Mouse (Mus musculus) c-Kit-negative CD71-positive TER-119-positive erythroid progenitor cells, embryonic 14.5 days (primary cell): Measurements from ENCODE around the gene Rgs5.

Experiments used
- DNase-seq: peaks from one replicate; pipeline ENCODE4 v3.0.0-alpha.2; 2013; ENCODE audit warnings: low read depth, low spot score

Gene Rgs5

DNA sequence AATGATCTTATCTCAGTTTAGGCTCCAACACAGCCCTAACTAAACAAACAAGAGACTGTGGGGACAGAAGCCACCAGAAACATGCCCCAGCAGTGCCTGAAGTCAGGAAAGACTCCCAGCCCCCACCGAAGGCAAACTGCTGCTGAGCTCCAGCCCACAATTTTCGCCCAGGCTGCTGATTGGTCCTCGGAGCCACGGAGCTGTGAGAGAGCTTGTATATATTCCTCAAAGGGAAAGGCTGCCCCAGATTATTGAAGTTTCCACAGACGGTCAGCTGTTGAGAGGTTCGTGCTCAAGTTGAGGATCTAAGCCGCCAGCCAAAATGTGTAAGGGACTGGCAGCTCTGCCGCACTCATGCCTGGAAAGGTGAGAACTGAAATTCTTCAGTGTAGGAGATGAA lies at the start of gene Rgs5:
Gene Rgs5, plus strand, starts transcription at position 246 of the 400 bp plus-strand sequence.
- no peak for DNase-seq

DNA sequence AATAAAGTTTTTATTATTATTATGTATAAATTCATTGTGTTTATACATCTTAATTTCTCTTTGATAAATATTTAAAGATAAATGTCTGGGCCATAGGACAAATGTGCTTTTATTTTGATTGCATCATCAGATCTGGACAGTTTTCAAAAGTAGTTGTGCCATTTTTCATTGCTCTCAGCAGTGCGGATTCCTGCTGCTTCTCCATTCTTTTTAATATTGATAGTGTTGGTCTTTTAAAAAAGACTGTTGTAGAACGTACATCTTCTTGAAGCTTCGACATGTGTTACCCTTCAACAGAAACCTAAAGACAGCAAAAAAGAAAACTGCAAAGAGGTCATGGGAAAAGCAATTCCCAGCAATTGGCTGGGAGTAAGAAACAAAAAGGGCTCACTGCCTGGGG lies 49.1 kb upstream of the Rgs5 start:
- no peak for DNase-seq

DNA sequence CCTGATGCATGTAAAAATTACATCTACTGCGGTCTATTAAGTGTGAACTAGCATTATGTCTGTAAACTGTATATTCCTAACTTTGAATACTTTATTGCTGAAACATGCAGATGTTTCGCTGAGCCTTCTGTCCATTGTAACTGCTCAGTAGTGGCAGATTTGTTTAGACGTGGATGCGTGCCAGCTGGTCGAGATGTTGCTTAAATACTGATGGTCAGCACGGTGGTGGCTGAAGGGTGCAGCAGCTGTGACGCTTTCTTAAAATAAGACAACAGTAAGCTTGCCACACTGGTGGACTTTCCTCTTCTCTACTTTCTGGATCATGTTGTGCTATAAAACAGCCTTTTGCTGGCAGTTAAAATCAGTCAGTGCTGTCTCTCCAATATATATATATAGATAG lies 25.6 kb upstream of the Rgs5 start:
- DNase-seq = no peak

DNA sequence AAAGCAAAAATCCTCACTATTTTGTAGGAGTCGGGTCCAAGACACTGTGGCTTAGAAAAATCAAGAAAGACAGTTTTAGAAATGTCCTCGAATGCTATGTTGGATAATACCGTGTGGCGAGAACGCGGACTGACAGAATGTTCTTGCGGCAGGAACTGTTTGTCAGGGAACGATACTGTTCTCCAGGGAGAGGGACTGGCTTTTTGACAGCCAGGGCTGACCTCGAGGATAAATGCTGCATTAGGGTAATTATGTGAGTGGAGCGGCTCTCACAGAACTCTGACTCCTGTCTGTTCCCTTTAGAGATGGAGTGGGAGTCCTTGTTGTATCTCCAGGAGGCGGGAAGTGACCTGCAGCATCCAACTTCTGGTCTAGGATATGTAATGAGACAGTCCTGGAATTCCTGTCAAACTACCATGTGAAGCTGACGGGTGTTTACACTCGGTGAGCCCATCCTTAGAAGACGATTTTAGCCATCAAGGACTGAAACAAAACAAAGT lies 18.0 kb upstream of the Rgs5 start:
- DNase-seq = no peak

DNA sequence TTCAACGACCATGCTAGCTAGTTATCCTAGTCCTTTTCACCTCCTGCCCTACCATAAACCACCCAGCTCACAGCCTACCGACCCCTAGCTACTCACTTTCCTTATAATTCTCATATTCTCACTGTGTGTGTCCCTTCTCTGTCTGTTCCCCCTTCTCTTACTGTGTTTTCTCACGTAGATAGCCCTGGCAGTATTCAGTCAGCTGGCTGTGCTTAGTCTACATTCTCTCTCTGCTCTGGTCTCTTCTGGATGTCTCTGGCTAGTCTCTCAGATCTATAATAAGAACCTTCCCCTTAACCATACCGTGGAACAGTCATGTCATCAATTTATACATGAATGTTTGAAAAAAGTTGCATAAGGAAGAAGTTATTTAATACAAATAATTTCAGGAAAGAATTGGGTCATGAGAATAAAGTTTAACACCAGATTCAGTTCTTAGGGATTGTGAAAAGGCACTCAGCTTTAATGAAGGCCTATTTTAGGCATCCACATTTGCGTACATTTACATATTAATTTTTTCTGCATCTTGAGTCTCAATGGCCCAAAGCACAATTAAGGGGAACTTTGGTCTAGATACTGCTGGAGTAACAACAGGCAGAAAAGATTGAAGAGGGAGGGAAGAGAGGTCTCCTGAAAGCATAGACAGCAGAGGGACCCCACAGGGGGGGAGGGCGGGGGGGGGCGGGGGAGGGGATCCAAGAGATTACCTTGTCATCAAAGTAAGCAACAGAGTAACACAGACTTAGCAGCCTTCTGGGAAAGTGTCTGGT lies 10.2 kb upstream of the Rgs5 start:
- DNase-seq = no peak

DNA sequence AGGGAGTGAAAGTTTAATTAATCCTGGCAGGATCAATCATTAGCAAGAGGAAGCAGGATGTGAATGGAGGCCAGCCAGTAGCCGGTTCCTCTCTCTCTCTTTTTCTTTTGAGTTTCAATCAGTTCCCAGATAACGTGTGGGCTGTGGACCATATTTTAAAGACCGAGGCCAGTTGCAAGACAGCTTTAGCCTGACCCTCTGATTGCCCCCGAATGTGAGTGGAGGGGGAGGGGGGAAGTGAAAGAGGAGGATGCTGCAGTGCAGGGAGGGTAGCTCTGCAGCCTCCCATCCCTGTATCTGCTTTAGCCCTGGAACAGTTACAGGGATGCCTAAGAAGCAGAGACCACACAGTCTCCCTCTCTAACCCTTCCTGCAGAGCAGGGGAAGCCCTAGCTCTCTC lies 4.2 kb downstream of the Rgs5 start:
- no peak for DNase-seq

DNA sequence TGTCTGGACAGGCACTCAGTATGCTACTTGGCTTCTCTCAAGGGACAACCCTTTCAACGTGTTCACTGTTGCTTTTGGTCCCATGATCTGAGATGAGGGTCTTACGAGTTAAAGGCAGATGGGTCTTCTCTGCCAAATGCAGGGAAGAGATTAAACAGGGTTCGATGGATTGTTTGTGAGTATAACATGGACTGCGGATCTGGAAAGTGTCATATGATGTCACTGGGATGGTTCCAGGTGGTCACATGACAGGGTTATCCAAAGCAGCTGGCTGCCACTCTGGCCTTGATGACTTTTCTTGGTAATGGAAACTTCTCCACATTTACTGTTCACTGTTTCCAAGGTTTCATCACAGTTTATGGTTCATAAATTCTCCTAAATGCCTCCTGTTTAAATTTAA lies 12.0 kb downstream of the Rgs5 start:
- DNase-seq = no peak

DNA sequence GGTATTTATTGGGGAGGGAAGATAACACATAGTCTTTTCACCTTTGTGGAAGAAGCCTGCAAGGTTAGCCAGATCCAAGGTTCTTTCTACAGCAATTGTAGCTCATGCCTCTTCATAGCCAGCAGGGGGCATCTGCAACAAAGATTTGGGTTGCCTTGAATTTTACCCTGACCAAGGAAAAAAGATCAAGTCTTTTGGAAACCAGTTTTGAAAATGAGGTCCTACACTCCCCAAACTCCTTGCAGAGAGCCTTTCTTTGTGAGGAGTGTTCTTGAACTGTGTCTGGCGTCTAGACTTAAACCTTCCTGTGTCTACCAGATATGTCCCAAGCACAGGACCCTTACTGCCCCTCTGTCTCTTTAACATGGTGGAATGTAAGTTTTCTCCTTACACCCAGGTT lies 15.4 kb downstream of the Rgs5 start:
- DNase-seq = no peak

DNA sequence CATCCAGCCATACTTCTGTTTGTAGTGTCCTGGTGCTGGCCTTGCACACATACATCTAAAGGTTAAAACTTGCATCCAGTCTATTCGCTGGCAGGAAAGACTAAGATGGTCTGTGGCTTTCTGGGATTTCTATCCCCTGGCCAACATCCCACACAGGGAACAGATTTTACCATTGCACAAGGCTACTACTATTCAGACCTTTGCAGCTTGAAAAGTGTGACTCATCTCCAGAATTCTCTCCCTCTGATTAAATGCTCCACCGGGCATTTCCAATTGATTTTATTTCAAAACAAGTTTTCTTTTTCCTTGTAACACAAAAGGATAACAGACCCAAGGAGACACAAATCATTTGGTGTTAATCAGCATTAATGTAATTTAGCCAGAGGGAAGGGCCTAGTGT lies 16.5 kb downstream of the Rgs5 start:
- no peak for DNase-seq

DNA sequence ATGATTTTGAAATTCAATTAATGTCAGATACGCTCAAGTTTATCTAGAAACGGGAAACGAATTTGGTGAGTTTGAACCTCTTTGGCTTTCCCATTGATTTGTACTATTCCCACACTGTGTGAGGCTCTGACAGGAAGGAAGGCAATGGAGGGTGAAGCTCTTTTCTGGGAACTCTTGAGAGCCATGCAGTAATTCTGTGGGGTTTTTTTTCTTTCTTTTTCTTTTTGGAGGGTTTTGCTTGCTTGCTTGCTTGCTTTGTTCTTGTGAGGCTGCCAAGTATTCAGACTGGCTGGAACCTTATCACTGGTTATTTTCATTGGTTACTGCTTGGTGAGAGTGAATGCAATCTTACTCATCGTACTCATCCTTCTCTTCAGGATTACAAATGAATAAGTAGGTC lies 17.0 kb downstream of the Rgs5 start:
- DNase-seq = no peak

DNA sequence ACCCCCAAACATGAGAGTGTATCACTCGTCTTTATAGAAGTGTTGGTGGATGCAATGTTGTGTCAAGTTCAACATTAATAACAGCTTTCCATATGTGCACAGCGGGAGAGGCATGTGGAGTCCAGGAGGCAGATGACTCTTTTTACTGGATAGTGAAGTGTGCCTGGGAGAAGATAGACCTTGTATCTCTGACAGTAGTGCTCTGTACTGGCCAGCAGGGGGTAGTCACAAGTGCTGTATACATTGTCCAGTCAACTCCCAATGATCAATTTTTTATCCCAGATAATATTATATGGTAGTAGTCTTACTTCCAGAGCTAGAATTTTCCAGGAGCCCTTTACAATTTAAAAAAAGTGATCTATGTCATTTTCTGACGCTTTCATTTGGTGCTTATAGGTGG lies 18.8 kb downstream of the Rgs5 start:
- DNase-seq = no peak

DNA sequence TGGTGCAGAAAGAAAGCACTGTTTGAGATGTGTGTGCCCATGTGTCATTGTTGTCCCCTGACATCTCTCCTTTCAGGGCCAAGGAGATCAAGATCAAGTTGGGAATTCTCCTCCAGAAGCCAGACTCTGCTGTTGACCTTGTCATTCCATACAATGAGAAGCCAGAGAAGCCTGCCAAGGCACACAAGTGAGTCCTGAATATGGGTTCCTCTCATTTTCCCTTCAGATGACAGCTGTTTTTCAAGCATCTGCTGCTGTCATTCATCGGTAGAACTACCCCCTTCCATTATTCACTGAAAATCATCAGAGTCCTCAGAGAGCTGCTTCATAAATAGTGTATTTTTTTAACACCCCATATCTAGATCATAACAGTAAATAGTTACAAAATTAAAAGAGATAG lies 21.4 kb downstream of the Rgs5 start:
- no peak for DNase-seq

DNA sequence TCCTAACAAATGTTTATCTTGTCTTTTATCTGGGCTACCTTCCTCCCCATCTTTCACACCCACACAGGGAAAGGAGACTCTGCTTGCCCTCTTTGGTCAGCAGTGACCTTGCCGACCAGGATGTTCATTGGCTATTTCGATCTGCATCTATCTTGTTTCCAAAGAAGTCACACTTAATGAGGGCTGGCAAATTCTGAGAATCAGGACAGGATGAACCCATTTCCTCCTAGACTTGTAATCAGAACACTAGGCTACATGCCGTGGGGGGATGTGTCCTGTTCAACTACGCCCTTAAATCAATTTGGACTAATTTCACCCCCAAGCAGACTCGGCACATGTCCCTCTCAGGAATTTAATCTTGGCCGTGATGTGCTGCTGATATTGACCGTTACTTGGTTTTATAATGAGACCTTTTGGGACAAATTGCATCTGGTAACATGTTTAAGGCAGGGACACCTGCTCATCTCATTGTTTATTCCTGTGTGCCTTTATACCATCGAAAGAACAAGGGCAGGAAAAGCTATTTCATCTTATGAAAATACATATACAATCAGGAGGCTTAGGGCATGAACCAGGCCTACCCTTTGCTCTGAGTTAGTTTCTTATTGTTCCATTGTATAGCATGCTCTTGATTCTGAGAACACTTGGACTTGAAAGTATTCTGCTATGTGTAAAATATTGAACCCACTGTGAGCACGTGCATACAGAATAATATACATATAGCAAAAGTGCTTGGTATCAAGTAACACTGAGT lies 25.3 kb downstream of the Rgs5 start:
- no peak for DNase-seq

DNA sequence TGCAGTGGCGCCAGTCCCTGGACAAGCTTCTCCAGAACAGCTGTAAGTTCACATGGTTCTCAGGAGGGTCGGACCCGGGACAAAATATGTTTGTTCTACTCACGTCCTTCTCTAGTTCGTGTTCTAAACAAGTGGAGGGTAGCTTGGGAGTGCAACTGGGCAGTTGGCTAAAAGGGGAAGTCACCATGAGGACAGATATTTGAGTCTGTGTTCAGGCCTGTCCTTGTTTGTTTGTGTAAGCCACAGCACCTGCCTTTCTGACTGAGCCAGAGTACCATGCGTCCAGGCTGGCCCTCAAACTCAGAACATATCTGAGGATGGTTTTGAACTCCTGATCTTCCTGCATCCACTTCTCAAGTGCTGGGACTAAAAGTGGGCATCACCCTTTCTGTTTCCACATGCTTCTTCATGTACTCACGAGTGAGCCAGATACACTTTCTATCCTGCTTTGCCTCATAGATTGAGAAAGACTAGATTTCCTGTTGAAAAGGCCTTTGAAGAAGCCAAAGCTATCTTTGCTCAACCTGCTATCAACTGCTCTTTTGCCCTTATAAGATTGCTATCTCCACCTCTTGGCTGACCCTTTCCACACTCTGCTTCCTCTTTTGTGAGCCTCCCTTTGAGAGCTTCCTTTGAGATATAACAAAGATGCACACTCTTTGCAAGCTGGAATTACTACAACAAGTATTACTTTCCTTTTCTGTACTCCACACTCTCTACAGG lies 27.6 kb downstream of the Rgs5 start:
- no peak for DNase-seq

DNA sequence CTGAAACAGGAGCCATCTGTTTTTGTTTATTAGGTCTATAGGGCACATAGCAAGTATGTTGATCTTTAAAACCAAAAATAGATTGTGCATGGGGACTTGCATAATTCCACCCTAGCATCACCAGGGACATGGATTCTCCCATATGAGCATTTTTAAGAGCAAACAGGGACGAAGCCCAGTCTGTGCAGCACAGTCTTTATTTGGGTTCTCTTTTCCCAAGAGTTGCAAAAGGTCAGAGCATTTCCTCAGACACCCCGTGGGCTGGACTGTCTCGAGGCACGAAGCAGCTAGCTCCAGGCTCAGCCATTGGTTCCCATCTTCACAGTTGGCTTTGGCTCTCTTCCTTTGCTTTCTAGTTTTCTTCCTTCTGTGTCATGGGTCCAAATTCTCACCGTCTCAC lies 30.0 kb downstream of the Rgs5 start:
- DNase-seq = no peak

DNA sequence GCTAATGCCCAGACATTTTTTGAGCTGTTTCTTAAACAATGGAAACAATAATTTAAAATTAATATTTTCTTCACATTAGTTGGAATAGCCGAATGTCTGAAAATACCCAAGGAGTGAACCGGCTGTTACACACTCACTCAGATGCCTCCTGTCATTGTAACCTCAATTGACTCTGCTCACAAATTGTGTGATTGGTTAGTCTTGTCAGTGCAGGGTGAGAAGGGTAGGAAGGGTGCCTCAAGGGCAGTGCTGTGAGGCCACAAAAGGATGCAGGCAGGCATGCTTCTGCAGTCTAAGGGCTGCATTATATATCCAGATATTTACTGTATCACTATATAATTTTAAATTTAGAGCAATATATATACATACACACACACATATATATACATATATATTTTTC lies 37.7 kb downstream of the Rgs5 start:
- no peak for DNase-seq

DNA sequence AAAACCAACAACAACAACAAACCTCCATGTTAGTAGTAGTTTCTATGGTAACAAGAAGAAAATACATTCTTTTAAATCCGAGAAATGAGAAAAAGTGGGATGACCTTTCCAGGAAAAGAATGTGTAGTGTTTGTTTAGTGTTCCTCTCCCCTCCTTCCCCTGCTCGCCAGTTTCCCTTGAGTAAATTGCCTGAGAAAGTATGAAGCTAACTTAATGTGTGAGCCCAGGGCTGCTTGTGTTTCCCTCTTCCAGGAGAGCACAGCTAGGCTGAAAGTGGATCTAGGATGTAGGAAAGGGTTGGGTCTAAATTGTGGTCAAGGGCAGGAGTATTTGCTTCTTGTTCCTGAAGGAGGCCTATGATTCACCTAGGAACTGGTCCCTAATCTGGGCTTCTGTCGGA lies 38.2 kb downstream of the Rgs5 start:
- no peak for DNase-seq

DNA sequence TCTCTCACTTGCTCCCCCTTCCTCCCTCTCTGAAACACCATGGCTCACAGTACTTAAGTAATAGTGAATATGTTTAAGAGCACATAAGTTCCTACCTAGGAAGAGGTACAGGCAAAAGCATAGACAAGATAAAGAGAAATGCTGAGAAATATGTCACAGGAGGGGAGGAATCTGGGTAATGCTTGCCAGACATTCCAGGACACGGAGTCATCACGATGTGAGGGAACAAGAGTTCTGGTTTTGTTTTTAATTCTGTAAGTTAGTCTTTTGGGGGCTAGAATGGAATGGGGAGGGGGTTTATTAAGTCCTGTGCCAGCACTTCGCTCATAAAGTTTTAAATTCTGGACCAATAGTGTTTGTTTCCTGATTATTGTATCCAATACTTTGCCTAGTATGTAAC lies 40.1 kb downstream of the Rgs5 start:
- no peak for DNase-seq

DNA sequence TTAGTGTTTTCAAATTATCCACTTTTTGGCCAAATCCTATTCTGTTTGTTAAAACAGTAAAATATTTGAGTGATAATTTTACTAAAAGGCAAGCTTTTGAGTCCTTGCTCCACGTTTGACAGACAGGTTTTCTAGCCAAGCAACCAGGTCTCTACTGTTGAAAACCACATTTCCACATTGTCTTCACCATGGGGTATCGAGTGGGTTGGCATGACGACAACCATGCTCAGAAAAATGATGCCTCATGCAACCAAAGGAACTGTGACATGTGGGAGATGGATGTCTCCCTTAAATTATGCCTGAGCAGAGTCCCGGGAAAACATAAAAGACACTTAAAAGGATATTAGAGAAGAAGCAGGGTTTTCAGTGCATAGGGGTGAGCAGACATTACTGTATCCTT lies 41.9 kb downstream of the Rgs5 start:
- DNase-seq = no peak

DNA sequence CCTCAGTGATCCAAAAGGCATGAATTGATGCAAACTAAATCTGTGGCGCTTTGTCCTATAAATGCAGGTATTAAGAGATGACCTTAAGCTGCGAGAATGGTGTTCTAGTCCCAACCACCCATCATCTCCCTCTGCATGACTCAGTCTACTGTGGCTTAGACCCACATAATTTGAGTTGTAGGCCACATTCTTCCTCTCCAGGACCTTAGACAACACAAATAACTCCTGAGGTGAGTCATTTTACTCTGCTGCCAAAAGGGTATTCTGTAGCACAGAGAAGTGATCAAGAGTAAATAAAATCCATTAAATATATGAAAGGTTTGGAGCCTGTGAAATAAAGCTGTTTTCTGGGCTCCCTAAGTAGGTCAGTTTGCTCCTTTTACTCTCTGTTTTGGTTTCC lies 43.9 kb downstream of the Rgs5 start:
- no peak for DNase-seq

DNA sequence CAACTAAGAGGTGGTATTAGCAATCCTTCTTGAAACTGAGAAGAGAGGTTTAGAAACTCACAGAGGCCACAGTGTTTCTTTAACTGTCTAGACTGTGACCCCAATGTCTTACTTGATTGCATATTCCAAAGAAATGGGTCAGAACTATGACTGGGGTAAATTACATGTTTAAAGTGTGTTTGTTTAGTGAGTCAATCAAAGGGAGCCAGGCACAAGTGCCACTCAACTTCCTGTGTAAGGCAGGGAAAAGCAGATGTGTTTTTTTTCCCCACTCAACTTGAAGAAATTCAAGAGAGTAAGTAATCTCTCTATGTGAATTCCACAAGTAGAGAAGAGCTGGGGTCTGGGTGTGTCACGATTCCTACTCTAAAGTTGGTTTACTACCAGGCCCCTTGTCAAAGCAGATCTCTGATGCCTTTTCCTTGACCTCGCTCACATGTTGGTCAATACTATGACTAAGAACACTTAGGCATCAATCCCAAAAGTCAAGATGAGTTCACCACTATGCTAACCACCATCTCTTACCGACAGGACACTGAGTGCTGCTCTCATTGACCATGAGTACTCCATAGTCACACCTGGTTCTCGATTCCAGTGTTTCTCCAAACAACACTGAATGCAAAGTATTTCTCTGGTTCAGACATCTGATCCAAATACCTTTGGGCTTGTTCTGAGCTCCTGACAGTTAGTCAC lies 49.2 kb downstream of the Rgs5 start:
- no peak for DNase-seq

DNA sequence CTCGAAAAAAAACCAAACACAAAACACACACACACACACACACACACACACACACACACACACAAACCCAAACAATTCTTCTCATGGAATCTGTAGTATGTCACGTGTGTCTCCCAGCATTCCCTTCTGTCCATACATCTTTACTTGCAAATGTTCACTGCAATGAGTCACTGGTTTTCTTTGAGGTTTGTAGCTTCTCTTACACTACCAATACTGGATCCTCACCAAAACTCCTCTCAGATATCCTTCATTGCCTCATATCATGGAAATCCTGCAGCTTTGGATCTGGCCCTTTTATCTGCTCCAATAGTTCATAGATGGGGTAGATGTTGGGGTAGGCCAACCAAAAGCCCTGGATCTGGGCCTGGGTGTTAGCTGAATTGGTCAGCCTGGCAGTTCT lies 66.5 kb downstream of the Rgs5 start:
- no peak for DNase-seq
